Mouse (Mus musculus) NIH3T3 (cell line): ENCODE data around the gene Ascl2.

ENCODE experiments used
- DNase-seq: peaks from one replicate; pipeline ENCODE4 v3.0.0-alpha.2; 2012; ENCODE audit warnings: low read depth

Gene Ascl2

DNA sequence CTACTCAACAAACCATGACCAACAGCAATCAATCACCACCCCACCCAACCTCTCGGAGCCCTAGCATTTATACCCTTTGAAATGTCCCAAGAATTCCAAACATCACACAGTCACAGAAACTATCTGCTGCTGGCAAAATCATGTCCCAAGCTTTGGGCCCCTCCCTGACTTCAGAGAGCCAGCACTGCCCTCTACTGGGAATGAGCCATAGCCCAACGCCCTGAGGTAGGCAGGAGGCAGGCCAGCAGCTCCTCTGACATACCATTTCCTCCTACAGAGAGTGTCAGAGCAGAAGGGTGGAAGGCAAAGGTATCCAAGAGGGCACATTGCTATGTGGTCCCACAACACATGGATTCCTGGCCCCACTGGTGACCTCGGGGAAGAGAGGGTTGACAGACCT is 33.6 kb upstream of the Ascl2 start:
- DNase-seq, result peak; percentile 46

DNA sequence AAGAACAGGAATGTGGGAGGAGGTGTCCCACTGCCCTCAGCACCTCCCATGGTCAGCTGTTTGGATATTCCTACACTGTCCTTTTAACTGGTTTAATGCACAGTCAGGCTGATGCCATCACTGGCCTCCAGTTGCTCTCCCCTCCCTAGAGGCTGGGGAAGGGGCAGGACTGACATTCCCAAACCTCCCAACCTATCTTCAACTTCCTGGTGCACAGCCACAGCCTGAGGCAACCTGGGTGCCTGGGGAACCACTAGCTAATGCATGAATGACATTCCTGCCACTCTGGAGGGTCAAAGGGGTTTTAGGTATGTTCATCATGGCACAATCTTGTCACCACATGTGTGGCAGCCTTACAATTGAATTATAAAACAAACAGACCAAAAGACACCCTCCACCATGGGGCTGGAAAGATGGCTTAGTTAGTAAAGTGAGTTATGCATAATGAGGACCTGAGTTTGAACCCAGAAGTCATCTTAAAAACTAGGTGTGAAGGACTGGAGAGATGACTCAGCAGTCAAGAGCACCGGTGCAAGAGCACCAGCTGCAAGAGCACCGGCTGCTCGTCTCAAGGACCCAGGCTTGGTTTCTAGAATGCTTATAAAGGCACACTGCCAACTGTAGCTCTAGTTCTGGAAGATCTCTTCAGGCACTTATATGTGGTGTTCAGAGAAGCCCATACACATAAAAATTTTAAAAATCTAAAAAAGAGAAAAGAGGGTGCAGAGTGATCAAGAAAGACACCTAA is 28.5 kb upstream of the Ascl2 start:
- no peak for DNase-seq

DNA sequence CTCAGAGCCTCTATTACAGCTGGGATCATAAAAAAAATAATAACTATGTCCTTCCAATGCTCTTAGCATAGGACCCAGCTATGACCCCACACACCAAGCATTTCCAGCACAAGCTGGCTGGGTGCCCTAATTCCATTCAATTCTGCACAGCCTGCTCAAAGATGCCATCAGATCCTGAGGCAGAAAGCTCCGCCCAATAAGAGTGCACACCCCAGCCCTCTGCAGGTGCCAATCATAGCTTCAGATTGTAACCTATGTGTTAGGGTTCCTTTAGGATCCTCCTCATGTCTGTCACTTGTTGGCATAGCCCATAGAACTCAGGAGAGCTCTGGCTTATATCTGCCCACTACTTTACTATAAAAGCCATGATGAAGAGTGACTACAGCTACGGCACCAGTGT is 27.9 kb upstream of the Ascl2 start:
- DNase-seq, result no peak

DNA sequence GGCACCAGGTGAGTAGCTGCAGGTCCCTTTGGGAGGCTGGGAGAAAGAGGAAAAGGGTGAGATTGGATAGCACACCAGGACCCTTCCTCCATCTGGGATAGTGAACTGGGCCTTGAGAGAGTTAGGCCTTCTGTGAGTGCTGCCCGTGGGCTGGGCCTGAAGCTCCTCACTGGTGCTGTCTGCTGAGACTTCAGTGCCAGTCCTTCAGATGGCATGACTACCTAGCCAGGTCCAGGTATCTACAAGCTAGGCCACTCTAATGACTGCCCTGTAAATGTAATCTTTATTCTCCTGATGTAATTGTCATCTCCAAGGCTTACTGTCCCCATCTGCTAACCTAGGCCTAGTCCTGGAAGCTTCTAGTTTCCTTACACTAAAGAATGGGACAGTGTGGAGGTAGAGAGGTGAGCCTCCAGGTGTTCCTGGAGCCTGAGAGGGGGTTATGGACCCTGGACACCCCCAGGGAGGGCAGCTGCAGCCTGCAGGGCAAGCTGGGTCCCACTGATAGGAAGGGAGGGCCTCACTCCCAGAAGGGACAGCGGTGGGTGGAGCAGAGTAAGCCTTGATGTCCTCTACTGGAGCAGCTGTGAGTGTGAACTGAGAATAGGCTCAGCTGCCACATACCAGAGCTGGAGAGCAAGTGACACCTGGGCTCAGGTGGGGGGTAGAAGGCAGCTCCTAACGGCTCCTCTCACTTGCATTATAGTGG is 26.7 kb upstream of the Ascl2 start:
- no peak for DNase-seq

- DNase-seq, result no peak
Observed at GRCm38 (mm10) chr7:142995004-142995403, 25.9 kb upstream of the Ascl2 start.

DNA sequence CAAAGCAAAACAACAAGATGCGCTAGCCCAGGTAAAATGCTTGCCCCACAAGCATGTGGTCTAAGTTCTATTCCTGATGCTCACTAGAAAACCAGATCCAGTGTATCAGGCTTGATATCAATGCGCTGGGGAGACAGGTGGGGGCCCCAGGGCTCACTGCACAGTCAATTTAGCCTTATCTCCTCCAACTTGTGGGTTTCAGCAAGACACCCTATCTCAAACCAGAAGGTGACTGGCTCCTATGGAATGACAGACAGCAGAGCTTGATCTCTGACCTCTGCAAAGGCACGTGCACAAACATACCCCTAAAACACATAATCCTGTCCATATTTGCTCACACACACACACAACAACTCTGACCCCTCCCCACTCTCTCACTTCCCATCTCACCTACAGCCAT is 18.7 kb upstream of the Ascl2 start:
- DNase-seq, result no peak

DNA sequence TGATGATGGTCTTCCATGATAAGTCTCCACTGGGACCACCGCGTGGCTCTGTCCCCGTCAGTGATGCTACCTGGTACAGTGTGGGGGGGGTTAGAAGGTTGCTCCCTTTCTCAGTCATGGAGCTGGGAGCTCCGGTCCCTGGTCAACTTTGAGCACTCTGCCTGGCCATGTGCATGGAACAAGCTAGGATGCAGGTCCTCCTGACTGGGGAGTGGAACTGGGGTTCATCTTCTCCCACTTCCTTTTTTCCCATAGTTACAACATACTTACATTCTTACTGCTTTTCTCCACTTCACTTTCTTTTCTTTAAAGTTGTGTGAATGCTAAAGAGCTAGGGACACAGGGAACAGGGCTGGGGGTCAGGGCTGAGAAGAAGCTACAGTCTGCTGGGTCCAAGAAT is 16.1 kb upstream of the Ascl2 start:
- no peak for DNase-seq

- no peak for DNase-seq
Observed at GRCm38 (mm10) chr7:142981908-142982307, 12.8 kb upstream of the Ascl2 start.

GRCm38 (mm10) chr7:142967884-142968808 is 918 bp downstream of the Ascl2 start:
- no peak for DNase-seq

GRCm38 (mm10) chr7:142967414-142967883 is 1.6 kb downstream of the Ascl2 start:
- peak; percentile 22 for DNase-seq

- no peak for DNase-seq
Observed at GRCm38 (mm10) chr7:142959752-142960151, 9.3 kb downstream of the Ascl2 start.

DNA sequence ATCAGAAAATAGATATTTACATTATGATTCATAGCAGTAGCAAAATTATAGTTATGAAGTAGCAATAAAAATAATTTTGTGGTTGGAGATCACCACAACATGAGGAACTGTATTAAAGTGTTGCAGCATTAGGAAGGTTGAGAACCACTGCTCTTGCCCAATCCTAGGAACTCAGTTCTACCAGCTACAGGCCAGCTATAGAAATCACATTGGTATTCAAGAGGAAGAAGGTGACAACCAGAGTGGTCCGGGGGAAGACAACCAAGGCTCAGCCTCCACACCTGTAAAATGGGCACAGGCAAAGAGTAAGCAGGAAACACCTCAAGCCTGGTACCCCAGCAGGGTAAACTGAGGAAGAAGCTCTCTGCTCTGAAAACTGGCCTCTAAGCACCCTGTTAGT is 10.2 kb downstream of the Ascl2 start:
- DNase-seq, result no peak

GRCm38 (mm10) chr7:142956018-142956417 is 13.0 kb downstream of the Ascl2 start:
- DNase-seq, result no peak

DNA sequence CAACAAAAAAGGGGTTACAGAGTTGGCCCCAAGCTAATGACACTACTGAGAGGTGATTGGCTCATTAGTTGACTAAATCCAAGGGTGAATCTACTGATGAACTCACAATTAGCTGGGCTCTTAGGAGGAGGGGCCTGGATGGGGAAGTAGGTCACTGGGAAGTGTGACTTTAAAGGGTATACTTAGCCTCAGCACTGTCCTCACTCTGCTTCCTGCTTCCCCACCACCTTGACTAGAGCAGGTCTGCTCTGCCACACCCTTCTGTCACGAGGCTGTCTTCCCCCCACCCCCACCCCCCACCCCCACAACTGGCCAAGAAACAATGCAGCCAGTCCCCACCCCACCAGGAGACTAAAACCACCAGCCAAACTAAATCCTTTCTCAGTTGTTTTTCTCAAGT is 19.5 kb downstream of the Ascl2 start:
- DNase-seq, result no peak

DNA sequence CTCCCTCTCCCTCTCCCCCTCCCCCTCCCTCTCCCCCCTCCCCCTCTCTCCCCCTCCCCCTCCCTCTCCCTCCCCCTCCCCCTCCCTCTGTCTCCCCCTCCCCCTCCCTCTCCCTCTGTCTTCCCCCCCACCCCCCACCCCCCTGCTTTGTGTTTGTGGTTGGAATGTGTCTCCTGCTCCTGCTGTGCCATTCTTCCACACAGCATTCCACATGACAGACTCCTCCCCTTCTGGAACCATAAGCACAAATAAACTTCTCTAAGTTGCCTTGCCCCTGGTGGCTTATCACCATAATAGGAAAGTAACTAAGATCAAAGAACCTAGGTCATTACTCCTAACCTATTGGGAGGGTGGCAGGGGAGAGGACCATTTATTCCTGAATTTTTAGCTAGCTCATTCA is 31.4 kb downstream of the Ascl2 start:
- DNase-seq, result no peak

DNA sequence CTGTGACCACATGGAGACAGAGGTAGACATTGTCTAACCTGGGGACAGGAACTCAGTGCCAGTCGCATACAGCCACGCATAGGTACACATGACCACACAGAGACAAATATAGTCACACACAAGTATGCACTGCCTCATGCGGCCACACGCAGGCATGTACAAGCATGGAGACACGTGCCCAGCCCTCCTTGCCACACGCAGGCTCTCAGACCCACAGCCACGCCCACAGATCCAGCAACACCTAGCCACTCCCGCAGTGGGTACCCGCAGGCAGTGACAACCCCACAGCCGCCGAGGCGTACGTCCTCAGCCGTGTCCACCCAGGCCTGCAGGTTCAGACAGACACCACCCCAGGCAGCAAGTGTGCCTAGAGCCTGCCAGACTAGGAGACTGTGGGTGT is 33.4 kb downstream of the Ascl2 start:
- no peak for DNase-seq

GRCm38 (mm10) chr7:142932469-142932868 is 36.6 kb downstream of the Ascl2 start:
- DNase-seq, result no peak

- DNase-seq, result no peak
Observed at GRCm38 (mm10) chr7:142931028-142931427, 38.0 kb downstream of the Ascl2 start, which contains the start of gene Th. Gene Th (minus strand): TSS chr7:142931128.

GRCm38 (mm10) chr7:142929516-142929915 is 39.5 kb downstream of the Ascl2 start:
- DNase-seq, result no peak

GRCm38 (mm10) chr7:142927293-142927692 is 41.8 kb downstream of the Ascl2 start:
- no peak for DNase-seq

- DNase-seq, result peak; percentile 72
Observed at GRCm38 (mm10) chr7:142918641-142919628, 50.1 kb downstream of the Ascl2 start.
